Mouse (Mus musculus): ENCODE measurements around the gene Ptpn12. TPM values are rescaled to one million over a fixed set of nuclear protein-coding genes. Genes with fewer than 3 reads are reported as not detected.

Gene Ptpn12
- polyA plus RNA-seq, 1 experiment from 2014 or later, result 33.9 TPM

DNA sequence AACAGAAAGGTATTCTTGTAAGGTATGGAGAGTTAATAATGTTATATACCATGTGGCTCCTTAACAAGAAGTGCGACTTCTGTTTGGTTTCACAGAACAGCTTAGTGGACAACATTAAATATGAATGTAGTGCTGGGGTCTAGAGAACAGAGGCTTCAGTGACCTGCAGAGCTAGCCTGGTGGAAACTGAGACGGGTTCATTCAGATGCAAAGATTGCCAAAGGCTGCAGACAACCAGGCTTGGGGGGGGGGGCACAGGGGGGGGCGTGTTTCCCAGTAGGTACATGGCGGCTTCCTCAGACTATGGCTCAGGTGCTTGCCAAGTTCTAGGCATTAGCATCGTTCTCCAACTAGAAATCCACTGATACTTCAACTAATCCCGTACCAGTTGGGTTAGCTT lies 91.3 kb downstream of the Ptpn12 start:
- WGBS, result 67% methylated on average over 6 of the region's 6 CpGs

DNA sequence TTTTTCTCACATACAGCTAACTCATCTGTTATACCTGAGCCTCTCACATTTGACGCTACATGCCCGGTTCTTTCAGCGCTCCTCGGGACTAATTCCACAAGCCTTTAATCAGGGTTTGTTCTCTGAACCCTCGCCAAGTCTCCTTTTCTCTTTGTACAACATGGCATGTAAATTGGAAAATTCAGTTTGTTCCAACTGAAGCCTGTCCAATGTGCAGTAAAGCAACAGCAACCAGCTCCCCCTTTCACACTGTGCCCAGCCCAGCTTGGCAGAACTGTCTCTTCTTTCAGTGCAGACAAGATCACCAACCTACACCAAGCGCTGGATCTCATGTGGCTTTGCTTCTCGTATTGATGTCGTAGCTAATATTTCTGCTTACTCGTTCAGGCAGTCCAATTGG lies 92.4 kb downstream of the Ptpn12 start:
- Histone ChIP-seq H3K4me1 (replicated peaks; ENCODE audit: control insufficient read depth, insufficient read depth, low read length) (0 out of 2 replicates have a peak, but pooled peaks cover 2% of the 10 kb centered on the region), H3K9me3 (ENCODE audit: control insufficient read depth, low read length) (no peaks in the 10 kb centered on the region), H3K27ac (ENCODE audit: low read length) (no peak overlapping the region), H3K4me2 (ENCODE audit: low read length) (no peak overlapping the region), H3K36me3 (ENCODE audit: control insufficient read depth, insufficient read depth) (no peaks in the 10 kb centered on the region), H3K27me3 (replicated peaks; ENCODE audit: control insufficient read depth, insufficient read depth, low read length) (no peaks in the 10 kb centered on the region), H3K4me3 (replicated peaks; ENCODE audit: low read length) (no peak overlapping the region), H3K9ac (replicated peaks; ENCODE audit: low read depth, low read length) (no peak overlapping the region)
- WGBS, result 39% methylated on average over 9 of the region's 9 CpGs
- ATAC-seq, result peak; percentile 91

More for the DNA sequence above, 91.3 kb downstream of the Ptpn12 start:
- Histone ChIP-seq H3K4me2 (ENCODE audit: low read length) (no peak overlapping the region), H3K9me3 (ENCODE audit: control insufficient read depth, low read length) (no peaks in the 10 kb centered on the region), H3K27me3 (replicated peaks; ENCODE audit: control insufficient read depth, insufficient read depth, low read length) (no peaks in the 10 kb centered on the region), H3K4me1 (replicated peaks; ENCODE audit: control insufficient read depth, insufficient read depth, low read length) (0 out of 2 replicates have a peak, but pooled peaks cover 2% of the 10 kb centered on the region), H3K9ac (replicated peaks; ENCODE audit: low read depth, low read length) (no peak overlapping the region), H3K36me3 (ENCODE audit: control insufficient read depth, insufficient read depth) (no peaks in the 10 kb centered on the region), H3K4me3 (replicated peaks; ENCODE audit: low read length) (no peak overlapping the region), H3K27ac (ENCODE audit: low read length) (no peak overlapping the region)
- ATAC-seq, result no peak

DNA sequence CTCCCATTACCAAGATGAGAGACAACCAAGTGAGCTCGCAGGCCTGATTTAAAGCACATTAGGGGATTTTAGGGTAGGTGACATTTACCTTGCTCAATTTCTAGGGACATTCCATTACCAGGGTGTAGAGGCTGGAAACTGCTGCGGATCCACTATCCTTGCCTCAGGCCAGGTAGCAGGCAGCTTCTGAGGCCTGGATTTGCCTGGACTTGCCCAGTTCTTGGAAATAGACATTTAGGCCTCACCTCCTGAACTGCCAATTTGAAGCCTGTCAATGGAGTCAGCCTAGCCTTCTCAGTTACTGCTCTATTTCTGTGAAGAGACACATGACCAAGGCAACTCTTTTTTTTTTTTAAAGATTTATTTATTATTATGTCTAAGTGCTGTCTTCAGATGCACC lies 94.8 kb downstream of the Ptpn12 start:
- H3K9ac ChIP-seq (replicated peaks; ENCODE audit: low read depth, low read length), result no peak overlapping the region
- H3K36me3 ChIP-seq (ENCODE audit: control insufficient read depth, insufficient read depth), result no peaks in the 10 kb centered on the region
- no peaks in the 10 kb centered on the region for H3K4me1 ChIP-seq (replicated peaks; ENCODE audit: control insufficient read depth, insufficient read depth, low read length)
- H3K9me3 ChIP-seq (ENCODE audit: control insufficient read depth, low read length), result peaks cover 5% of the 10 kb centered on the region; the same call in 1 of the 2 replicates
- no peak overlapping the region for H3K4me2 ChIP-seq (ENCODE audit: low read length)
- H3K27me3 ChIP-seq (replicated peaks; ENCODE audit: control insufficient read depth, insufficient read depth, low read length), result no peaks in the 10 kb centered on the region
- 93% methylated on average over 2 of the region's 2 CpGs for WGBS
- H3K27ac ChIP-seq (ENCODE audit: low read length), result no peak overlapping the region
- no peak overlapping the region for H3K4me3 ChIP-seq (replicated peaks; ENCODE audit: low read length)
- no peak for ATAC-seq

DNA sequence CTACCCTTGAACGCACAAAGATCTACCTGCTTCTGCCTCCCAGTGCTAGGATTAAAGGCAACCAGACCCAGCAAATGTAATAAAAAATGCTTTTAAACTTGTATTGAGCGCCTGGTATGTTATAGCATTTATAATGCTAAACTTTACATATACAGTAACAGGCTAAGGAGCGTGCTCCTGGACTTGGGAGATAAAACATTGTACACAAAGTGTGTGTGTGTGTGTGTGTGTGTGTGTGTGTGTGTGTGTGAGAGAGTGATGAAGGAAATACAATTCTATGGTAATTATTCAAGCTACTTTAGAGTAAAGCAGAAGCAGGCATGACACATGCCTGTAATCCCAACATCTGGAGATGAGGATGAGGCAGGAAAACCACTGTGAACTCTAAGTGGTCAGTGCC lies 99.4 kb downstream of the Ptpn12 start, which contains the start of gene Rsbn1l:
Gene Rsbn1l, minus strand, starts transcription at position 101 of the 400 bp plus-strand sequence.
- Histone ChIP-seq H3K4me3 (replicated peaks; ENCODE audit: low read length) (no peak within 1 kb of the TSS), H3K9me3 (ENCODE audit: control insufficient read depth, low read length) (peaks cover 5% of the 10 kb centered on the region; the same call in 1 of the 2 replicates), H3K27me3 (replicated peaks; ENCODE audit: control insufficient read depth, insufficient read depth, low read length) (no peaks in the 10 kb centered on the region), H3K27ac (ENCODE audit: low read length) (no peak within 1 kb of the TSS), H3K4me1 (replicated peaks; ENCODE audit: control insufficient read depth, insufficient read depth, low read length) (peaks cover 4% of the 10 kb centered on the region; the same call in 1 of the 2 replicates), H3K4me2 (ENCODE audit: low read length) (no peak within 1 kb of the TSS), H3K9ac (replicated peaks; ENCODE audit: low read depth, low read length) (no peak within 1 kb of the TSS), H3K36me3 (ENCODE audit: control insufficient read depth, insufficient read depth) (no peaks in the 10 kb centered on the region)
- ATAC-seq, result no peak
- 97% methylated on average over 3 of the region's 3 CpGs for WGBS

DNA sequence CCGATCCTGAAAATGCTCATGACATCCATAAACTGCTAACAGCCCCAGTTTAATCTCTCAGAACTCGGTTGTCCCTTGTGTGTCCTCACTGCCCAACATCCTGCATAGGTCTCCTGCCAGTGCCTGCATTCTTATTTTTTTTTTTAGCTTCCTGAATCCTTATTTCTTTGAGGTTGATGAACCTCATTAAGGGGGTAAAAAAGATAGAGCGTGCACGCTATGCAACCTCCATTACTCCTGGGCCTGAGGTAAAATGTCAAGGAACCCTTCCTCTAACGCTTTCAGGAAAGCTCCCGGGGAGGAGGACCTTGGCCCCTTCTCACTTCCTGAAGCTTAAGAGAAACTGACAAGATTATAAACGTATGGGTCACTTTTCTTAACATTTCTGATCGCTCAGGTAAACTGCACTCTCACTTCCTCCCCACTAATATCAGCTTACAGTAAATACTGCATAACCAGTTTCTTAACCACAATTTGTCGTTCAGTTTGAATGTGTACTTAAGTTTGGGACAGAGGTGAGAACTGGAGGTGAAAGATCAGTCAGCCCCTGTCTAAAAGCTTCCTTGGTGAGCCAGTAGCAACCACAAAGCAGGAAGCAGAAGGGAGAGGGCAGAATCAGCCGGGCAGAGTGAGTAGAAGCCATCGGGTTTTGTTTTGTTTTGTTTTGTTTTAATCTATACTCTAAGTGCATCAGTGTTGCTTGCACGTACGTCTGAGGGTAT lies 100.4 kb downstream of the Ptpn12 start:
- Histone ChIP-seq H3K27ac (ENCODE audit: low read length) (no peak overlapping the region), H3K27me3 (replicated peaks; ENCODE audit: control insufficient read depth, insufficient read depth, low read length) (no peaks in the 10 kb centered on the region), H3K4me3 (replicated peaks; ENCODE audit: low read length) (no peak overlapping the region), H3K4me2 (ENCODE audit: low read length) (no peak overlapping the region), H3K4me1 (replicated peaks; ENCODE audit: control insufficient read depth, insufficient read depth, low read length) (peaks cover 4% of the 10 kb centered on the region; the same call in 1 of the 2 replicates), H3K9me3 (ENCODE audit: control insufficient read depth, low read length) (peaks cover 5% of the 10 kb centered on the region; the same call in 1 of the 2 replicates), H3K9ac (replicated peaks; ENCODE audit: low read depth, low read length) (no peak overlapping the region), H3K36me3 (ENCODE audit: control insufficient read depth, insufficient read depth) (no peaks in the 10 kb centered on the region)
- WGBS, result 71% methylated on average over 13 of the region's 13 CpGs
- no peak for ATAC-seq

DNA sequence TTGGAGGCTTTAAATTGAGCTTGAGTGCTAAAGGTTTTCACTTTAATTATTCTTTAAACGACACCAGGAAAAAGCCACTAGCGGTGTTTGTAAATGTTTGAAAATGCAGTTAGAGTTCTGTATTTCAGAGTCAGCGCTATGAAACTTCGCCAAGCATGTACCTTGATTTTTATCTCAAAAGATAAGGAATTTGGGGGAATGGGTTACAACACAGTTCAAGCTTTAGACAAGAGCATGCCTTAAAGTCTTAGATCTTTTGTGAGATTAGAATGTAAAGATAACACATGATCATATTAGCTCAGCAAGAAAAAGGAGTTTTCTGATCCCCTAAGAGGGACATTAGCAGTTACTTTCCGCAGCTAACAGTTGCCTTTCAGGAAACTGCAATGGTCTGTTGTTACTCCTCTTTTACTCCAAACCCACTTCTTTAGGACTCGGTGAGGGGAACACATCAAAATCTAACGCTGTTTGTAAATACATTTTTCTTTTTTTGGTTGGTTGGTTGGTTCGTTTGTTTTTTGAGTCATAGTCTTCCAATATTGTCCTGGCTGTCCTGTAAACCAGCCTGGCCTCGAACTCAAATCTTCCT lies 103.3 kb downstream of the Ptpn12 start:
- no peak for ATAC-seq
- H3K4me1 ChIP-seq (replicated peaks; ENCODE audit: control insufficient read depth, insufficient read depth, low read length), result peaks cover 13% of the 10 kb centered on the region
- peaks cover 5% of the 10 kb centered on the region; the same call in 1 of the 2 replicates for H3K9me3 ChIP-seq (ENCODE audit: control insufficient read depth, low read length)
- WGBS, result 24% methylated on average over 9 of the region's 9 CpGs
- H3K27me3 ChIP-seq (replicated peaks; ENCODE audit: control insufficient read depth, insufficient read depth, low read length), result no peaks in the 10 kb centered on the region
- peak overlapping the region; percentile 96 for H3K9ac ChIP-seq (replicated peaks; ENCODE audit: low read depth, low read length)
- peak overlapping the region; percentile 97 for H3K4me3 ChIP-seq (replicated peaks; ENCODE audit: low read length)
- no peaks in the 10 kb centered on the region for H3K36me3 ChIP-seq (ENCODE audit: control insufficient read depth, insufficient read depth)
- H3K4me2 ChIP-seq (ENCODE audit: low read length), result peak overlapping the region; percentile 72
- H3K27ac ChIP-seq (ENCODE audit: low read length), result no peak overlapping the region

DNA sequence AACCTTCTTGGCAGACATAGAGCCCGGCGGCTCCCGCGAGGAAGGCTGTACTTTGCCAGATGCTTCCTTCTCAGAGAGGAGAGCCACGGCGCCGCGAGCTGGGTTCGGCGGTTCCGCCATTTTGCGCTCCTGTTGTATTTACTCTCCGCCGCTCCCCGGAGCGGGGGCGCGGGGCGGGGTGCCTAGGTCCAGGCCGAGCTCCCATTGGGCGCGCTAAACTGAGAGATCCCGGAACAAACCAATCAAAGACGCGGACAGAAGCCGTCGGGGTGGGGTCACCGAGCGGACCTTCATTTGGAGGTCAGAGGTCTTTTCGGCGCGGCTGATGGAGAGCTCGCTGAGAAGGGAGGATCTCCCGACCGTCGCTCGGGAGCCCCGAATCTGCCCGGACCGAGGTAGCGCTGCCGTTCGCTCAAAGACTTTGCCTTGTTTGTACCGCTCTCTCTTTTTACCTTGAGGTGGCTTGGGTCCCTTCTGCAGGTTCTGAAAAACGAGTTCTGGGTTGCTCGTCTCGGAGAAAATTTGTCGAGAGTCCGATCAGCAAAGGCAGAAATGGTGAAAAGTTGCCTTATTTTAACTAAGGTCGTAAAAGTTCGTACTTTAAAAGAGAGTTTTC lies 103.9 kb downstream of the Ptpn12 start:
- WGBS, result under 1% methylated on average over 51 of the region's 51 CpGs
- peak overlapping the region; percentile 96 for H3K9ac ChIP-seq (replicated peaks; ENCODE audit: low read depth, low read length)
- no peaks in the 10 kb centered on the region for H3K27me3 ChIP-seq (replicated peaks; ENCODE audit: control insufficient read depth, insufficient read depth, low read length)
- H3K36me3 ChIP-seq (ENCODE audit: control insufficient read depth, insufficient read depth), result no peaks in the 10 kb centered on the region
- ATAC-seq, result peak; percentile 99
- peaks cover 13% of the 10 kb centered on the region for H3K4me1 ChIP-seq (replicated peaks; ENCODE audit: control insufficient read depth, insufficient read depth, low read length)
- H3K4me3 ChIP-seq (replicated peaks; ENCODE audit: low read length), result peak overlapping the region; percentile 97
- peak overlapping the region; percentile 99 for H3K27ac ChIP-seq (ENCODE audit: low read length)
- H3K9me3 ChIP-seq (ENCODE audit: control insufficient read depth, low read length), result 0 out of 2 replicates have a peak, but pooled peaks cover 2% of the 10 kb centered on the region
- H3K4me2 ChIP-seq (ENCODE audit: low read length), result peak overlapping the region; percentile 75

DNA sequence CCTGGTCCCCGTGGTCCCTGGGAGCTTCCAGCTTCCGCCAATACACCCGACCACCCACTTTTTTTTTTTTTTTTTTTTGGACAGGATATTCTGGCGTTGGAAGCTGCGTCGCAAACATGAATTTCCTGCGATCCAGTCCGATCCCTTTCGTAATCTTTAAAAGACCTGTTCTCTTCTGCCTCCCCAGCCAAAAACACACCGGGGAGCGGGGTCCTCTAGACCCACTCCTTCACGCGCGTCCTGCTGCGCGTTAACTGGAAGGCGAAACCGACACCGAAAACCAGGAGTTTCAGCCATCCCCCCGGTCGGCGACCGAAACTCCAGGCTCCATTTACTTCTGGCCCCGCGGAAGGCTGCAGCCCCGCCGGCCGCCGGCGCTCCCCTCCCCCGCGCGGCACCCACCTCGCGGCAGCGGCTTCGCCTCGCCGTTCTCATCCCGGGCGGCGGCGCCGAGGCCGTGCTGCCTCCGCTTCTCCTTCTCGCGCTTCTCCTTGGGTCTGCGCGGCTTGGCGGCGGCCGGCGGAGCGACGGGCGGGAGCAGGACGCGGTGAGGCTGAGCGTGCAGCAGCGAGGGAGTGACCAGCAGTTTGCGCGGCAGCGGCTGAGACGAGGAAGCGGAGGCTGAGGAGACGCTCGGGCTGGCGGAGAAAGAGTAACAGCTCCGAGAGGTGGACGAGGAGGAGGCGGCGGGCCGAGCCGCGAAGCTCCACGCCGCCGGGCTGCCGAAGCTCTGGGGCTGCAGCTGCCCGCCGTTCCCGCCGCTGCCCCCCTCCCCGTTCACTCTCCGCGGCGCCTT lies 104.7 kb downstream of the Ptpn12 start:
- peaks cover 13% of the 10 kb centered on the region for H3K4me1 ChIP-seq (replicated peaks; ENCODE audit: control insufficient read depth, insufficient read depth, low read length)
- peak; percentile 76 for ATAC-seq
- H3K27ac ChIP-seq (ENCODE audit: low read length), result peak overlapping the region; percentile 99
- 0% methylated on average over 74 of the region's 88 CpGs for WGBS
- H3K4me2 ChIP-seq (ENCODE audit: low read length), result peak overlapping the region; percentile 75
- H3K9me3 ChIP-seq (ENCODE audit: control insufficient read depth, low read length), result no peaks in the 10 kb centered on the region
- no peaks in the 10 kb centered on the region for H3K27me3 ChIP-seq (replicated peaks; ENCODE audit: control insufficient read depth, insufficient read depth, low read length)
- peak overlapping the region; percentile 96 for H3K9ac ChIP-seq (replicated peaks; ENCODE audit: low read depth, low read length)
- H3K4me3 ChIP-seq (replicated peaks; ENCODE audit: low read length), result peak overlapping the region; percentile 97
- no peaks in the 10 kb centered on the region for H3K36me3 ChIP-seq (ENCODE audit: control insufficient read depth, insufficient read depth)

All from forebrain, embryonic 16.5 days (tissue).